Mouse (Mus musculus) hindbrain, embryonic 11.5 days (tissue): Measurements from ENCODE around the gene Cobll1. TPM values are rescaled to one million over a fixed set of nuclear protein-coding genes. Genes with fewer than 3 reads are reported as not detected.

Experiments used
- ATAC-seq: fragments of 200-750 bp; cut with Nextera tagmentation; 2 replicates; pipeline ENCODE4 v1.8.0; 2017; ENCODE audit warnings: mild to moderate bottlenecking, moderate TSS enrichment, moderate library complexity; ENCODE audit not compliant: low FRiP score
- DNase-seq: peaks from one replicate; pipeline ENCODE4 v3.0.0-alpha.2; 2015; ENCODE audit warnings: low spot score
- H3K27ac ChIP-seq: fragments of 300-500 bp; sonication (generic); 2 replicates; pipeline ENCODE4 v1.5.1; 2014; ENCODE audit warnings: mild to moderate bottlenecking, low read depth, low read length
- H3K27me3 ChIP-seq: fragments of 300-500 bp; sonication (generic); 2 replicates; pipeline ENCODE4 v1.6.1; 2014; ENCODE audit warnings: mild to moderate bottlenecking, low read length, moderate library complexity, mixed read lengths; ENCODE audit not compliant: control insufficient read depth, insufficient read depth
- H3K36me3 ChIP-seq: fragments of 300-500 bp; sonication (generic); 2 replicates; pipeline ENCODE4 v1.6.1; 2014; ENCODE audit warnings: mild to moderate bottlenecking, low read length, moderate library complexity, mixed read lengths; ENCODE audit not compliant: control insufficient read depth, insufficient read depth
- H3K4me1 ChIP-seq: fragments of 300-500 bp; sonication (generic); replicated peaks from 2 replicates; pipeline ENCODE4 v1.6.1; 2014; ENCODE audit warnings: low read length, mixed read lengths; ENCODE audit not compliant: control insufficient read depth, insufficient read depth
- H3K4me2 ChIP-seq: fragments of 300-500 bp; sonication (generic); replicated peaks from 2 replicates; pipeline ENCODE4 v1.6.1; 2014; ENCODE audit warnings: mild to moderate bottlenecking, low read depth, low read length
- H3K4me3 ChIP-seq: fragments of 300-500 bp; sonication (generic); 2 replicates; pipeline ENCODE4 v1.5.1; 2014; ENCODE audit warnings: low read depth, low read length
- H3K9ac ChIP-seq: fragments of 300-500 bp; sonication (generic); 2 replicates; pipeline ENCODE4 v1.6.1; 2014; ENCODE audit warnings: low read depth, low read length
- H3K9me3 ChIP-seq: fragments of 300-500 bp; sonication (generic); 2 replicates; pipeline ENCODE4 v1.6.1; 2016; ENCODE audit warnings: low read length; ENCODE audit not compliant: control insufficient read depth
- WGBS: fragments of 180-500 bp; shearing (Covaris S2); extraction: QIAGEN DNeasy Blood & Tissue Kit; methylation state at CpG from one replicate; pipeline ENCODE4 v1.1.7; 2014; 5-methylcytosine and 5-hydroxymethylcytosine counted together
- polyA plus RNA-seq: library from polyadenylated mRNA; unstranded; fragments of >200 nt; fragmentation: Nextera tagmentation; extraction: Ambion mirVana; gene quantifications from 2 replicates; pipeline ENCODE4 v1.2.1, GENCODE M21; 2014

Cobll1 gene
- polyA plus RNA-seq, 1 experiment from 2014 or later: 2.2 TPM

DNA sequence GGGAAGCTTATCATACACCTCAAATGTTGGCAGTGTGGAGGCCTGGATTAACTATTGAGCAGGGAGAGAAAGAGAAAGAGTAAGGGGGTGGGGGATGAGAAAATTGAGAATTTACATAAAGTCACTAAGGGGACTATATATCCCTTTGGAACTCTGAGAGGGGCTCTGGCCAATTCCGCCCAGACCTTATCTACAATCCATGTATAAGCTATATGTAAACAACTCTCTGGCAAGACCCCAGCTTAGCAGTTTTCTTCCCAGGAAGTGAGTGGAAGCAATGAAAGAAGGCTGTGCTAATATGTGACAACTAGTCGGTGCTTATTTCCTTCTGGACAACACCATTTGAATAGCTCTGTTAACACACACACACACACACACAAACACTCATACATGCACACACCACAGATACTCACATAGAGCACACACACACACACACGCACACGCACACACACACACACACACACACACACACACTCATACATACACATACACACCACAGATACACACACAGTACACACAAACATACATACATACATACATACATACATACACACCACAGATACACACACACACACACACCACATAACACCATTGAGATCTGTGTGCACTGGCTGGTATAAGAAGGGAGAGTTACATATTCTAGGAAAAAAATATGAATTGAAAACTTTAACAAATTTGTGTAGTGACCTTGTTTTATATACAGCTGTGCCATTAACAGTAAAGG lies 99.4 kb downstream of the Cobll1 start:
- no peak overlapping the region for H3K9ac ChIP-seq
- DNase-seq: no peak

DNA sequence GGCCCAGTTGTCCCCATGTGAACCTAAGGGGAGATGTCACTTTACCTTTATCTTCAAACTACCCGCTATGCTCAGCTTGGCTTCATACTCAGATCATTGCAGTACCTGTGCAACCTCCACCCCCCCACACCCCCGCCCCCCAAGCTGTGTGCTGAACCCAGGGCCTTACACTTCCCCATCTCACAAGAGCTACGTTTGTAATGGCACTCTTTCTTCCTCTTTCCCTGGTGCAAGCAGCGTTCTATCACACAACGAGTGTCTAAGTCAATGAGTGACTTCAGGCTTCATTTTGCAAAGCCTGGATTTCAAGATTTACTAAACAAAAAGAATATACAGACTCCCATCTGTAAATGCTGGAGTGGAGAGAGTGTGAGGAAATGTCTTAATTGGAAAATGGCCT lies 100.2 kb downstream of the Cobll1 start:
- Histone ChIP-seq H3K9ac (no peak overlapping the region), H3K27me3 (no peaks in the 10 kb centered on the region), H3K4me1 (no peaks in the 10 kb centered on the region), H3K4me3 (no peak overlapping the region), H3K36me3 (no peaks in the 10 kb centered on the region), H3K27ac (no peak overlapping the region), H3K9me3 (no peaks in the 10 kb centered on the region), H3K4me2 (no peak overlapping the region)
- DNase-seq (no peak), ATAC-seq (no peak)
- 82% methylated on average over 5 of the region's 5 CpGs for WGBS

More for the DNA sequence above, 99.4 kb downstream of the Cobll1 start:
- H3K4me2 ChIP-seq: no peak overlapping the region
- no peaks in the 10 kb centered on the region for H3K4me1 ChIP-seq
- ATAC-seq: no peak
- no peaks in the 10 kb centered on the region for H3K9me3 ChIP-seq
- no peak overlapping the region for H3K4me3 ChIP-seq
- no peaks in the 10 kb centered on the region for H3K36me3 ChIP-seq
- H3K27me3 ChIP-seq: no peaks in the 10 kb centered on the region
- WGBS: 75% methylated on average over 4 of the region's 4 CpGs
- no peak overlapping the region for H3K27ac ChIP-seq

DNA sequence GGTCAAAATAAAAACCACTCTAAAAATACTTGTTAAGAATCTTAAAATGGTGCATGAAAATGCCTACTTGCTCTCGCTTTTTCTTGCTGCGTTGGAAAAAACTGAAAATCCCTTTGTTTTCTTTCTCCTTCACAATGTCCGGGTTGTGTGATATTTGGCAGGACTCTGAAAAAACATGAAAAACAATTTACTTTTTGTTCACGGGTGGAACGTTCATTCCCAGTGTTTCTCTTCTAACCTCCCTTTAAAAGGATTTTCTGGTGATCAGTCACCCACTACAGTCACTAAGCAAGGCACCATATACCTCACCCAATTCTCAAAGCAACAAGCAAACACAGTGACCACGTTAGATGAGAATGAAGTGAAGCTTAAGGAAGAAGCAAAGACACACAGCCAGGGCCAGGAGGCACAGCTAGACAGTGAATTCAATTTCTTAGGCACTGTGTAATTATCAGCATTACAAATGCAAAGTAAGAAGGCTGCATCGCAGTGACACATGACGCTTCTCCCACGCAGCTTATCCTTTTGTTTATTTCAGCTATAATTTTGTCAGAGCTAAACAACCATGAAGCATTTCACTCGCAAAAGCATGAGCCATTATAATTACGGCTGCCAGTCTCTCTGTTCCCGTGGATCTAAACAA lies 112.9 kb downstream of the Cobll1 start:
- H3K27ac ChIP-seq: no peak overlapping the region
- no peaks in the 10 kb centered on the region for H3K27me3 ChIP-seq
- DNase-seq: no peak
- H3K9me3 ChIP-seq: no peaks in the 10 kb centered on the region
- no peaks in the 10 kb centered on the region for H3K36me3 ChIP-seq
- H3K4me2 ChIP-seq: no peak overlapping the region
- no peak overlapping the region for H3K4me3 ChIP-seq
- H3K9ac ChIP-seq: no peak overlapping the region
- ATAC-seq: no peak
- H3K4me1 ChIP-seq: no peaks in the 10 kb centered on the region
- 69% methylated on average over 12 of the region's 12 CpGs for whole genome bisulfite sequencing

DNA sequence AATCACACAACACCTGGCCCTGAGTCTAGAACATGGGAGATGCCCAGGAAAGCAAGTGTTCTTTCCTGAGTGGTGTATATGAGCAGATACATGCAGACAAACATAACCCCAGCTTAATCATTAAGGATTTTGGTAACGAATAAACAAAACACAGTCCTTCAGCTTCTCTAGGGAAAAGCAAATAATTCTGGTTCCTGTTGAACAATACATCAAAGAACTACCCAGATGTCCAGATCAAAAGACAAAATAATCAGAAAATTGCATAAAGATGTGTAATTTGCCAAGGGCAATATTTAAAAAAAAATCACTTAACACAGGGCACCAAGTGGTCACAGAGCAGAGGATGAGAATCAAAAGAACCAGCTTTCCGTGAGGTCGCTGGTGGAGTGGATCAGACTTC lies 115.5 kb downstream of the Cobll1 start:
- 88% methylated on average over 3 of the region's 3 CpGs for WGBS

DNA sequence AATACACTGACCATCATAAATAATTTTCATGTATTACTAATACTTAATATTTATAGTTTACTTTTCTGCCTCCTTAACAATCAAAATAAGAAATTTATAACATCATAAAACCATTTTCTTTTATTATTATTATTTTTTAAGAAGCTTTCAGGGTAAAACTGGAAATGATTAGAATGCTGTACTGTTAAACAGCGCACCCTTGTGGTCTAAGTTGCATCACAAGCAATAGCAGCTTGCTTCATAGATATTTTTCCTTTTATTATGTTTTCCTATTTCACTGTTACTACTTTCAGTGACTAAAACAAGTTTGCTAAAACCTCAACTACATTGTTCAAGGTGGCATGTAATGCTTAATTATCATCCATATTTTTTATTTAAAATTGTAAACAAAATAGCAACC lies 117.8 kb downstream of the Cobll1 start:
- H3K27ac ChIP-seq: no peak overlapping the region
- no peaks in the 10 kb centered on the region for H3K36me3 ChIP-seq
- H3K4me3 ChIP-seq: no peak overlapping the region
- H3K9me3 ChIP-seq: no peaks in the 10 kb centered on the region
- 0% methylated on average over 1 of the region's 1 CpGs for WGBS
- no peaks in the 10 kb centered on the region for H3K27me3 ChIP-seq
- ATAC-seq (no peak), DNase-seq (peak; percentile 68)
- H3K4me2 ChIP-seq: no peak overlapping the region
- no peaks in the 10 kb centered on the region for H3K4me1 ChIP-seq
- H3K9ac ChIP-seq: no peak overlapping the region

More for the DNA sequence above, 115.5 kb downstream of the Cobll1 start:
- Histone ChIP-seq H3K9ac (no peak overlapping the region), H3K4me3 (no peak overlapping the region), H3K4me1 (no peaks in the 10 kb centered on the region), H3K36me3 (no peaks in the 10 kb centered on the region), H3K27me3 (no peaks in the 10 kb centered on the region), H3K4me2 (no peak overlapping the region), H3K9me3 (no peaks in the 10 kb centered on the region), H3K27ac (no peak overlapping the region)
- no peak for ATAC-seq
- DNase-seq: no peak

DNA sequence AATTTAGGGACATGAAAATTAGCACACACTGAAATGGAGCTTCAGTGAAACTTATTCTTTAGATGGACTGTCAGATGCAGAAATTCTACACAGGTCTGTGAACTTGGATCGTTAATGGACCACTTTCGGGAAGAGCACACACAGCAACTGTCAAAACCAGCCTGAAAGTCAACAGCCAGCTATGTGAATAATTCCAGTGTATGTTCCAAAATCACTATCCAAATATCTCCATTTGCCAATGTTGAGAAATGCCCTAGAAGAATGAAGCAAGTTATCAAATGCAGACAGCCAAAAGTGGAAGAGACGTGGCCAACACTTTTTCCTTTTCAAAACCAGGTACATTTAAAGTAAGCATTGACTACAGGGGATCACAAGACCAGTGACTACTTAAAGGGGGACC lies 118.2 kb downstream of the Cobll1 start:
- no peak overlapping the region for H3K9ac ChIP-seq
- H3K36me3 ChIP-seq: no peaks in the 10 kb centered on the region
- H3K4me2 ChIP-seq: no peak overlapping the region
- H3K4me1 ChIP-seq: no peaks in the 10 kb centered on the region
- no peak overlapping the region for H3K4me3 ChIP-seq
- DNase-seq: no peak
- H3K27ac ChIP-seq: no peak overlapping the region
- 67% methylated on average over 3 of the region's 3 CpGs for WGBS
- no peak for ATAC-seq
- no peaks in the 10 kb centered on the region for H3K9me3 ChIP-seq
- no peaks in the 10 kb centered on the region for H3K27me3 ChIP-seq

DNA sequence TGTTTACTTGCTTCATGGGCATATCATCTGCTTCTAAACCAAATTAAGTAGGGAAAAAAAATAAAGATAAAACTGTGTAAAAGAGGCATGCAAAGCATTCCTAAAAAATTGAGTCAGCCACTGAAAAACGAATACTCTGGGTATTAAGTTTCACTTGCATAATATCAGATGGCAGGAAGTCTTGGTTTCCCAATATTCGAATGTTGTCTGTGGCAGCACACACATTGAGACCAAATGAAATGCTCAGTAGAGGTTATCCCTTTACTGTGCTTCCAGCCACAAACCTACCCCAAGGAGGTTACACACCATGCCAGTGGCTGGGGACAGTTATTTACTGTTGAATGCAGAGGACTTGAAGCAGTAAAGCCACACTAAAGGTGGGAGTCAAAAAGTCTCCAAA lies 119.1 kb downstream of the Cobll1 start:
- Histone ChIP-seq H3K9me3 (no peaks in the 10 kb centered on the region), H3K27me3 (no peaks in the 10 kb centered on the region), H3K9ac (no peak overlapping the region), H3K36me3 (no peaks in the 10 kb centered on the region), H3K27ac (no peak overlapping the region), H3K4me1 (no peaks in the 10 kb centered on the region), H3K4me3 (no peak overlapping the region), H3K4me2 (no peak overlapping the region)
- WGBS: 69% methylated on average over 2 of the region's 2 CpGs
- DNase-seq (no peak), ATAC-seq (no peak)

DNA sequence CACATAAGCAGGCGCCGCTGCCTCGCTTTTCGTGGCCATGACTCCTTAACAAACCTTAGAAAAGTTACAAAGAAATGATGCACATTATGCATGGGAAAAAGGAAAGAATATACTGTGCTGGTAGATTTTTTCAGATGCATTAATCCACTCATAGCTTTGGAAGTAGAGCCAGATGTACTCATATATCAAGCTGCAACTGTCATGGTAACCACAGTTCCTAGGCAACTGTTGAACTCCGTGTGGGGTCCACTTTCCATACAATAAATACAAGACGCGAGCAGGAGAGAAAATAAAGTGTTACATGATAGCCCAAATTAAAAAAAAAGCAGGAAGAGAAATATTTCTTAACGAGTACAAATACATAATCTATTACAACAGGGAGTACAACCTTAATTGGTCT lies 119.5 kb downstream of the Cobll1 start:
- Histone ChIP-seq H3K27ac (no peak overlapping the region), H3K4me1 (no peaks in the 10 kb centered on the region), H3K4me2 (no peak overlapping the region), H3K4me3 (no peak overlapping the region), H3K27me3 (no peaks in the 10 kb centered on the region), H3K36me3 (no peaks in the 10 kb centered on the region), H3K9ac (no peak overlapping the region), H3K9me3 (no peaks in the 10 kb centered on the region)
- ATAC-seq (no peak), DNase-seq (no peak)
- 73% methylated on average over 8 of the region's 8 CpGs for WGBS

DNA sequence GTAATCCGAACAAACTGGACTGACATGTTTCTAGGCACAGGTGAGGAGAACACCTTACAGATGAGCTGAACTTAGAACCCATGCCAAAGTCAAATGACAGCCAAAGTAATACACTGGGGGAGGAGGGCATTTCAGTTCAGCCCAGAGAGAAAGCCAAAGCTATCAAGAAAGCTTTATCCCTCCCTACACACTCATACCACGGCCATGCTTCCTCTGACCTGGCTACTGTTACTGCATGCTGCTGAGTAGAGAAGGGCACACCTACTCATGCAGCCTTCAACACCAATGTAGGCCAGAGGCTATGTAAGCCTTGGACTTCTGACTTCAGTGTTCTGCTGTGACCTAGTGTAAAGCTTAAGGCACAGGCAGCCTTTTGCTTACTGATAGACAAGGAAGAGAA lies 120.1 kb downstream of the Cobll1 start:
- no peaks in the 10 kb centered on the region for H3K4me1 ChIP-seq
- no peak overlapping the region for H3K4me2 ChIP-seq
- no peaks in the 10 kb centered on the region for H3K36me3 ChIP-seq
- no peak for ATAC-seq
- H3K9me3 ChIP-seq: no peaks in the 10 kb centered on the region
- 84% methylated on average over 2 of the region's 2 CpGs for WGBS
- no peaks in the 10 kb centered on the region for H3K27me3 ChIP-seq
- H3K9ac ChIP-seq: no peak overlapping the region
- H3K4me3 ChIP-seq: no peak overlapping the region
- H3K27ac ChIP-seq: no peak overlapping the region
- DNase-seq: no peak
